Comparison of ENCODE assay signal across 8 mouse cellular contexts in genomic region chr1:132298425-132298800, GRCm38 (mm10). TPM values are rescaled to one million over a fixed set of nuclear protein-coding genes. Genes with fewer than 3 reads are reported as not detected.
DNase-seq lines count a peak whose midpoint lies in the region; ATAC-seq lines count a peak whose summit lies in the region.

Gene Klhdc8a (plus strand): TSS chr1:132298626.

- H3K9ac ChIP-seq in forebrain, embryonic 12.5 days, result peak within 1 kb of the TSS; percentile 79
- peak within 1 kb of the TSS; percentile 79 for H3K9ac ChIP-seq in hindbrain, embryonic 11.5 days (ENCODE audit: low read depth, low read length)
- peak within 1 kb of the TSS; percentile 53 for H3K9ac ChIP-seq in lung, embryonic 15.5 days

- H3K4me1 ChIP-seq in forebrain, embryonic 12.5 days, result peaks cover 43% of the 10 kb centered on the region
- peaks cover 5% of the 10 kb centered on the region; the same call in 1 of the 2 replicates for H3K4me1 ChIP-seq in hindbrain, embryonic 11.5 days (replicated peaks; ENCODE audit: control insufficient read depth, insufficient read depth, low read length)
- H3K4me1 ChIP-seq in lung, embryonic 15.5 days, result peaks cover 50% of the 10 kb centered on the region

- 0% methylated on average over 28 of the region's 28 CpGs for WGBS in forebrain, embryonic 12.5 days
- WGBS in hindbrain, embryonic 11.5 days, result under 1% methylated on average over 28 of the region's 28 CpGs
- 1% methylated on average over 28 of the region's 28 CpGs for WGBS in lung, embryonic 15.5 days

- H3K4me3 ChIP-seq in forebrain, embryonic 12.5 days (replicated peaks), result peak within 1 kb of the TSS; percentile 65
- peak within 1 kb of the TSS; percentile 60 for H3K4me3 ChIP-seq in hindbrain, embryonic 11.5 days (ENCODE audit: low read depth, low read length)
- peak within 1 kb of the TSS; percentile 50 for H3K4me3 ChIP-seq in lung, embryonic 15.5 days

- peak; percentile 88 for DNase-seq in Muller cell, postnatal 12 days (ENCODE audit: inconsistent ontology term)
- DNase-seq in brain, adult 2 months (ENCODE audit: low read depth, low spot score), result peak; percentile 88
- peak; percentile 75 for DNase-seq in hindbrain, embryonic 11.5 days (ENCODE audit: low spot score)
- DNase-seq in layer of hippocampus, postnatal 10 days (ENCODE audit: low spot score in 2 of 2), result peak; percentile 57 to 62
- DNase-seq in right cerebral cortex, postnatal 10 days (ENCODE audit: low spot score in 2 of 2), result peak; percentile 73 to 78

- H3K27me3 ChIP-seq in forebrain, embryonic 12.5 days, result peaks cover 60% of the 10 kb centered on the region
- peaks cover 2% of the 10 kb centered on the region for H3K27me3 ChIP-seq in hindbrain, embryonic 11.5 days (ENCODE audit: control insufficient read depth, insufficient read depth, low read length)
- peaks cover 33% of the 10 kb centered on the region for H3K27me3 ChIP-seq in lung, embryonic 15.5 days

- no peaks in the 10 kb centered on the region for H3K9me3 ChIP-seq in forebrain, embryonic 12.5 days
- no peaks in the 10 kb centered on the region for H3K9me3 ChIP-seq in hindbrain, embryonic 11.5 days (ENCODE audit: control insufficient read depth, low read length)
- H3K9me3 ChIP-seq in lung, embryonic 15.5 days, result no peaks in the 10 kb centered on the region

- peak; percentile 60 for ATAC-seq in forebrain, embryonic 12.5 days (ENCODE audit: low FRiP score)
- peak; percentile 60 for ATAC-seq in hindbrain, embryonic 11.5 days (ENCODE audit: low FRiP score)
- ATAC-seq in lung, embryonic 15.5 days (ENCODE audit: borderline replicate concordance, extremely low read depth, low FRiP score, low TSS enrichment), result peak; percentile 50; the same call in 1 of the 2 replicates
- no peak for ATAC-seq in megakaryocyte-erythroid progenitor cell, adult 5-6 weeks (replicated peaks; ENCODE audit: low FRiP score, low TSS enrichment, poor library complexity, severe bottlenecking)

- peak within 1 kb of the TSS; percentile 100 for H3K4me2 ChIP-seq in forebrain, embryonic 12.5 days
- H3K4me2 ChIP-seq in hindbrain, embryonic 11.5 days (replicated peaks; ENCODE audit: low read depth, low read length), result peak within 1 kb of the TSS; percentile 100
- H3K4me2 ChIP-seq in lung, embryonic 15.5 days, result peak within 1 kb of the TSS; percentile 98

- H3K36me3 ChIP-seq in forebrain, embryonic 12.5 days (replicated peaks), result no peaks in the 10 kb centered on the region
- H3K36me3 ChIP-seq in hindbrain, embryonic 11.5 days (ENCODE audit: control insufficient read depth, insufficient read depth, low read length), result no peaks in the 10 kb centered on the region
- H3K36me3 ChIP-seq in lung, embryonic 15.5 days, result no peaks in the 10 kb centered on the region

- H3K27ac ChIP-seq in forebrain, embryonic 12.5 days, result peak within 1 kb of the TSS; percentile 57
- H3K27ac ChIP-seq in hindbrain, embryonic 11.5 days (ENCODE audit: low read depth, low read length), result peak within 1 kb of the TSS; percentile 77
- peak within 1 kb of the TSS; percentile 48; the same call in 1 of the 2 replicates for H3K27ac ChIP-seq in lung, embryonic 15.5 days

RNA-seq across cellular contexts. Expression of gene Klhdc8a, which starts in this region (rescaled TPM):
- 1.7 TPM in 2 replicates for polyA plus RNA-seq in forebrain, embryonic 12.5 days (2016; fragmentation: Nextera tagmentation; extraction: Ambion mirVana)
- 2.9 and 3.0 TPM in 2 replicates for polyA plus RNA-seq in hindbrain, embryonic 11.5 days (2014; fragmentation: Nextera tagmentation; extraction: Ambion mirVana)
- 10 to 100 TPM; 11.1 to 11.5 TPM for total RNA-seq in layer of hippocampus, postnatal 10 days (2021)
- polyA plus RNA-seq in lung, embryonic 15.5 days (2015; fragmentation: Nextera tagmentation; extraction: Ambion mirVana), result 0.52 and 0.56 TPM in 2 replicates
- not detected in 2 replicates for total RNA-seq in megakaryocyte-erythroid progenitor cell, adult 5-6 weeks (2014; fragmentation: Nextera tagmentation)
- total RNA-seq in megakaryocyte-erythroid progenitor cell, adult 5-6 weeks (2017), result not detected in 2 replicates

Comparison
In these comparisons a context has a peak if more than half of its experiments do, and no peak if none do; other contexts are left out.
1. RNA of gene Klhdc8a (total RNA-seq): 11.1 to 11.5 TPM in layer of hippocampus, postnatal 10 days; not detected in megakaryocyte-erythroid progenitor cell, adult 5-6 weeks; every median in the first group is over 10 times any median in the second.
2. Peak in ATAC-seq, H3K4me3 ChIP-seq, H3K27ac ChIP-seq, H3K9ac ChIP-seq and H3K4me2 ChIP-seq in lung, embryonic 15.5 days; RNA of the gene not detected or under 1 TPM.
3. Peak in every context shown above with its lines, with median percentiles within 50 percentile points of each other: DNase-seq, H3K27ac ChIP-seq, H3K4me2 ChIP-seq, H3K4me3 ChIP-seq and H3K9ac ChIP-seq.